Mouse (Mus musculus): ENCODE measurements around the gene Ano5.

The Ano5 gene

GRCm38 (mm10) chr7:51510671-51511651, at the start of gene Ano5:
TSS of gene Ano5 (plus strand) at chr7:51511029.
- DNase-seq (ENCODE audit: low read depth in 1 of 2, low spot score in 2 of 2): no peak

DNA sequence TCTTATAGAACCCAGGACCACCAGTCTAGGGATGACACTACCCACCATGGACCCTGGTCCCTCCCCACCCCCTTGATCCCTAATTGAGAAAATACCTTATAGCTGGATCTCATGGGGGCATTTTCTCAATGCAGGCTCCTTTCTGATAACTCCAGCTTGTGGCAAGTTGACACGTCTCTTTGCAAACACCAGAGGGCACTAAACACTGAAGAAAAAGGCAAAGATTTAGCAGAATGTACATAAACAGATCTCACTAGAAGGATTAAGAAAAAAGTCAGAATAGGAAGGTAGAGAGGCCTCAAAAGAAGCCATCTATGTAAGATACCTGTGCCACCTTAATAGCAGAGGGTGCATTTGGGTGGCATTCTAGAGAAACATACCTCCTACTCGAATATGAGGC, 11.4 kb upstream of the Ano5 start:
- no peak for DNase-seq (ENCODE audit: low read depth in 1 of 2, low spot score in 2 of 2)

- DNase-seq (ENCODE audit: low read depth in 1 of 2, low spot score in 2 of 2): no peak
Observed at GRCm38 (mm10) chr7:51503940-51504339, 6.9 kb upstream of the Ano5 start.

DNA sequence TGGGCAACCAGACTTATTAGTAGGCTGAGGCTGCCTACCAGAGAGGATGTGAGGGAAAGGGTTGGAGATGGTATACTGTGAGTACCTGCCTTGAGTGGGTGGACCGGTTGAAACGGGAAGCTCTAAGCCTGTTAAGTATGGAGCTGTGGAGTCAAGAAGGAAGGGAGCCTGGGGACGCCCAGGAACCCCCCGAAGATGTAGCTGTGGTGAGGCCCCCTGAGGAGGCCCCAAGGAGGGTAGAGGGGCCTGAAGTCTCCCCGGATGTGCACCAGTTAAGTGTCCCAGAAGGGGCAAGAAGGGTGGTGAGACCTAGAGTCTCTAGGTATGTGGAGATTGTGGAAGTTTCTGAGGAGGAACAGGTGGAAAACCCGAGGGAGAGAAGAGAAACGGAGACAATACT, 682 bp upstream of the Ano5 start:
- DNase-seq (ENCODE audit: low read depth in 1 of 2, low spot score in 2 of 2): no peak

- DNase-seq (ENCODE audit: low read depth in 1 of 2, low spot score in 2 of 2): no peak
Observed at GRCm38 (mm10) chr7:51539344-51539743, 28.5 kb downstream of the Ano5 start.

- no peak for DNase-seq (ENCODE audit: low read depth in 1 of 2, low spot score in 2 of 2)
Observed at GRCm38 (mm10) chr7:51540736-51541135, 29.9 kb downstream of the Ano5 start.

GRCm38 (mm10) chr7:51600021-51600420, 89.2 kb downstream of the Ano5 start:
- DNase-seq (ENCODE audit: low read depth in 1 of 2, low spot score in 2 of 2): no peak

DNA sequence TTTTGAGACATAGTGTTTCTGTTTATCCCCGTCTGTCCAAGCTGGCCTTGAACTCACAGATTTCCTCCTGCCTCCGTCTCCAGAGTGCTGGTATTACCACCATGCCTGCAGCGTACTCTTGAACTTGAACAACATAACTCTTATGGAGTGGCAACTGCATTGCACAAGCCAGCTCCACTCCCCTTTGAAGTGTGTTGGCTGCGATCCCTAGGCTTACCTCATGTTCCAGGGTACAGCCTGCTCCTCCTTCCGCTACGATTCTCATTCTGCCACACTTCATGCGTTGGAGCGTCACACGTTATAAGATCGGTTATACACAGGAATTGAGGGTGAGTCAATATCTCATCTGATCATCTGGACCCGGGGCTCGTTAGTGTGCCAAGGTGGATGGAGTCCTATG, 92.9 kb downstream of the Ano5 start:
- DNase-seq (ENCODE audit: low read depth in 1 of 2, low spot score in 2 of 2): no peak

- DNase-seq (ENCODE audit: low read depth in 1 of 2, low spot score in 2 of 2): no peak
Observed at GRCm38 (mm10) chr7:51614404-51614803, 103.6 kb downstream of the Ano5 start.

DNA sequence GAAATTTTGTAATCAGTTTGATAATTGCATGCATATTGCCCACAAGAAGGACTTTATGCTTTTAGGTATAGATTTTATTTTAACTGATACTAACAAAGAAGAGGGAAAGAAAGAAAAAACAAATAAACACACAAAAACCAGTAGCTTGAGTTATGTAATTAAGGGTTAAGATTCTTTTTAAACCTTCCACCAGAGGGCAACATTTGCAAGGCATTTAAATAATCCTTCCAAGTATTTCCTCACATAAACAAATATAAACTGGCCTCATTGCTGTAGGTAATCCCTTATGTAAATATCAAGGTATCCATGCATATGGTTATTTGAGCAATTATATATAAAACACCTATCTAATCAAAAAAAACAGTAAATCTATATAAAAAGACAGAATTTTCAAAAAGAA, 107.1 kb downstream of the Ano5 start:
- DNase-seq (ENCODE audit: low read depth in 1 of 2, low spot score in 2 of 2): no peak

DNA sequence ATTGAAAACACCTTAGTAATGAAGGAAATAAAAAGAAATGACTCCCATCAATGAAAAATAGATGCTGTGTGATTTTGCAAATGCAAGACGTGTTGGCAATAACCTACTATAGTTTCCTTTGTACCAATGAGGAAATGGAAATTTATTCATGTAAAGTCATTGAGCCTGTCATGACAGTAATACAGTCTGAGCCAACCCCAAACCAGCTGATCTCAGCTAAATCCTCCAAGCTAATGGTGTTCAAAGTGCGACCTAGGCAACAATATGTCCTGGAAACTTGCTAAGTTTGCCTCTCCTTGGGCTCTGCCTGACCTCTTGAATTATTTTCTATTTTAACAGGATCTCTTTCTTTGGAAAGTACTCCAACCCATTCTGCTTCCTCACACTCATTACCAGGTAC, 107.6 kb downstream of the Ano5 start:
- no peak for DNase-seq (ENCODE audit: low read depth in 1 of 2, low spot score in 2 of 2)

DNA sequence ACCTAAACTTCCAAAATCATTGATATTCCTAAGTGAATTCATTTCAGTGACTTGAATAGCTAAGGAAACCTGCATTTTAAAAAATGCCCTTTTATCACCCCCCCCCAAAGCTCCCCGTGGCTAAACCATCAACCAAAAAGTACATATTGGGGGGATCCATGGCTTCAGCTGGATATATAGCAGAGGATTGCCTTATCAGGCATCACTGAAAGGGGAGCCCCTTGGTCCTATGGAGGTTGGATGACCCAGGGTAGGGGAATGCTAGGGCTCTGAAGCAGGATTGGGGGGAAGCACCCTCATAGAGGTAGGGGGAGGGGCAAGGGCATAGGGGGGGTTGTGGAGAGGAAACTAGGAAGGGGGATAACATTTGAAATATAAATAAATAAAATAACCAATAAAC, 109.1 kb downstream of the Ano5 start:
- DNase-seq (ENCODE audit: low read depth in 1 of 2, low spot score in 2 of 2): no peak

GRCm38 (mm10) chr7:51621694-51622145, 110.9 kb downstream of the Ano5 start, which contains the start of gene Slc17a6:
TSS of gene Slc17a6 (plus strand) at chr7:51622006.
- no peak for DNase-seq (ENCODE audit: low read depth in 1 of 2, low spot score in 2 of 2)

DNA sequence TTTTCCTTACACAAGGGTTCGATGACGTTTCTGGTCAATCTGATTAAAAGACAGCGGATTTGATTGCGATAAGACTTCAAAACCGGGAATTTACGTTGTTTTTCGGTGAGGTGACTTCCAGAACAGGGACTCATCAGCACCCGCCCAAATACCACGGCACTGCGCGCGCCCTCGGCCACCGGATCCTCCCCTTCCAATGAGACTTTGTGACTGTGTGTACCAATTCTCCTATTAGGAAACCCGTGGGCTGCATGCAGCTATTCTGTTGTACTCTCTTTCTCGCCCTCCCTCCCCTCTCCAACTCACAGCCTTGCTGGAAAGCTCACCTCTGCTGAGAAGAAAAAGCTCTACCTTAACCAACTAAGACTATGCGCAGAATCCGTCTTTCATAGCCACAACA, 111.4 kb downstream of the Ano5 start:
- DNase-seq (ENCODE audit: low read depth in 1 of 2, low spot score in 2 of 2): no peak

- no peak for DNase-seq (ENCODE audit: low read depth in 1 of 2, low spot score in 2 of 2)
Observed at GRCm38 (mm10) chr7:51622666-51623065, 111.8 kb downstream of the Ano5 start.

GRCm38 (mm10) chr7:51624336-51624897, 113.6 kb downstream of the Ano5 start:
- DNase-seq (ENCODE audit: low read depth in 1 of 2, low spot score in 2 of 2): no peak

DNA sequence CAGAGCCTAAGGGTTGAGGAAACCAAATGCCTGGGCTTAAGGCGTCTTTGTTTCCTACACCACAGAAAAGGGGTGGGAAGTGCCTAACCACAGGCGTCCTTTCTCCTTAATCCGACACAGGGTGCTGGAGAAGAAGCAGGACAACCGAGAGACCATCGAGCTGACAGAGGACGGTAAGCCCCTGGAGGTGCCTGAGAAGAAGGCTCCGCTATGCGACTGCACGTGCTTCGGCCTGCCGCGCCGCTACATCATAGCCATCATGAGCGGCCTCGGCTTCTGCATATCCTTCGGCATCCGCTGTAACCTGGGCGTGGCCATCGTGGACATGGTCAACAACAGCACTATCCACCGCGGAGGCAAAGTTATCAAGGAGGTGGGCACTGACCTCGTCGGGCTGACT, 114.3 kb downstream of the Ano5 start:
- DNase-seq (ENCODE audit: low read depth in 1 of 2, low spot score in 2 of 2): no peak

- DNase-seq (ENCODE audit: low read depth in 1 of 2, low spot score in 2 of 2): no peak
Observed at GRCm38 (mm10) chr7:51625591-51626255, 114.9 kb downstream of the Ano5 start.

DNA sequence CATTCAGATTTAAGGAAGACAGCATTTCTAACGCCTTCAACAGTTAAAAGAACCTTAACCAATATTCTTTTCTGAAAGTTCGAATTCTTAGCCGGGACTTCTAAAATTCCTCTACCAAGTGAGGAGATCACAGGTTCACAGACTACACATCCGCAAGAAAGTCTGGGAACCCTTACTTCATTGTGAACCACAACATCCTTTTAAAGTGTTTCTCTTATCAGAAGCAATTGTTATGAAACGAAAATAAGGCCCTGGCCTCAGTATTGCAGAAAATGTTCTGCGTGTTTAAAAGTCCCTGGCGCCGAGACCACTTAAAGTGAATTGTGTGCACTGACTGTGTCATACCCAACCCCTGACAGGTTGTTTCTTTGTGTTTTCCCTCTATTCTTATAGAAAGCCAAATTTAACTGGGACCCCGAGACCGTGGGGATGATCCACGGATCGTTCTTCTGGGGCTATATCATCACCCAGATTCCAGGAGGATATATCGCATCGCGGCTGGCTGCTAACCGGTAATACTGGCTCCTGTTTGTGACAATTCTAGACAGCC, 115.7 kb downstream of the Ano5 start:
- DNase-seq (ENCODE audit: low read depth in 1 of 2, low spot score in 2 of 2): no peak

DNA sequence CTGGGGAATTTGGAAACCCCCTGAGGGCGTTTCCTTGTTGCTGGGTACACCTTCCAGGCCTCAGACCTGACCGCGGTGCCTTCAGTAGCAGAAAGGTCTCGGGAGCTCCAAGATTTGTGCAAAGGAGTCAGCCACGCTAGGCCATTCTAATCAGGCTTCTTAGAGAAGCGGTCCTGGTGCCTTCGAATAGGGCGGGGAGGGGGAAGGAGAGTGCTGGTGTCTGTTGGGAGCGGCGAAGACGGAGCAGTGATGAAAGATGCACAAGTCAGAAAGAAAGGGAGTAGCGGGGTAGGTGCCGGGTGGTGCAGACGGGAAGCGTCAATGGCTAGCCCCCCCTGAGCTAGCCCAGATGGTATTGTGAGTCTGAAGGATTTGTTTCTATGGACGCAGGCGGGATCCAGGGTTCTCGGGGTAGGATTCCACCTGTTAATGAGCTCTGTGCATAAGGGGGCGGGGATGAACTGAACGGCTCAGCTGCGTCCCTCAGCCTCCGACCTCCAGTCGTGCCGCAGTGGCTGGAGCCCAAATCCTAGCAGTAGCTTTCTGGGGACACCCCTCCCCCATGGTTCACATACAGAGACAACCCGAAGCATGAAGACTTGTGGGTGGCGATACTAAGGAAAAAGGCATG, 116.3 kb downstream of the Ano5 start:
- no peak for DNase-seq (ENCODE audit: low read depth in 1 of 2, low spot score in 2 of 2)

GRCm38 (mm10) chr7:51627666-51628065, 116.8 kb downstream of the Ano5 start:
- no peak for DNase-seq (ENCODE audit: low read depth in 1 of 2, low spot score in 2 of 2)

All from monocyte, adult 2 months (primary cell).